Mouse (Mus musculus) CH12.LX (cell line): ENCODE results near the gene Zdhhc25.

ENCODE experiments used
- CTCF ChIP-seq, 2 experiments: IDR thresholded peaks in 1 of 2; conservative IDR thresholded peaks in 1 of 2; 2 replicates each; pipeline ENCODE4 v1.5.1; 2011 to 2012; ENCODE audit warnings: low read depth in 2 of 2, low read length in 2 of 2, improper control_type of control experiment in 1 of 2, inconsistent platforms in 1 of 2, mild to moderate bottlenecking in 1 of 2, moderate library complexity in 1 of 2
- HCFC1 ChIP-seq: IDR thresholded peaks from 2 replicates; pipeline ENCODE4 v1.6.1; 2012; ENCODE audit warnings: low read depth, mild to moderate bottlenecking, inconsistent platforms, low read length, improper control_type of control experiment

DNA sequence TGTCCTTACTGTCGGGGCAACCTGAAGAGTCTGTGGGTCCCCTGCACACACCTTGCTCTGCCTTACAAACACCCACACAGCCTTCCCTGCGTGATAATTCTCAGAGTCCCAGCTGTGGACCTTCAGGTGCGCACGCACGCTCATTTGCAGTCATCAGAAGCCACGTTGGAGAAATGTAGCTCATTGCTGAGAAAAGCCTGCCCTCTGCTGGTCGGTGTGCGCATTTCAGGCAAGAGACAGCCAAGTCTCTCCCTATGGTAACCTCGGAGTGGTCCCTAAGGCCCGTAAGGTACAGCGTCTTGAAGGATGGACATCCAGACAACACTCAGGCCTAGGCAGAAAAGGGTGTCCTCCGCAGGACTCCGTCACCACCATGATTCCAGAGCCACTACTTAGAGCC lies 50.9 kb downstream of the Zdhhc25 start:
- TF ChIP-seq HCFC1 = no peak
- peak; percentile 84 to 92 for TF ChIP-seq CTCF (conservative IDR thresholded peaks at IDR 0.05 in 1 of 2, IDR thresholded peaks at IDR 0.05 in 1 of 2; ENCODE audit: low read depth in 2 of 2, low read length in 2 of 2)
